Mouse (Mus musculus) CH12.LX (cell line): ENCODE results near the gene Igfals. TPM values are rescaled to one million over a fixed set of nuclear protein-coding genes. Genes with fewer than 3 reads are reported as not detected.

Experiments
- DNase-seq: peaks from one replicate; pipeline ENCODE4 v3.0.0-alpha.2; 2013; ENCODE audit errors: extremely low read depth
- H3K27ac ChIP-seq: 2 replicates; pipeline ENCODE4 v1.5.1; 2012; ENCODE audit warnings: low read depth, mild to moderate bottlenecking, control low read depth, moderate library complexity; ENCODE audit not compliant: insufficient read depth
- H3K27me3 ChIP-seq: replicated peaks from 2 replicates; pipeline ENCODE3; 2012; ENCODE audit warnings: inconsistent platforms
- H3K36me3 ChIP-seq, 2 experiments: replicated peaks in 1 of 2; 2 replicates each; pipeline versions ENCODE3 to v1.6.1; 2012; ENCODE audit warnings: inconsistent platforms in 1 of 2, low read length in 1 of 2, mild to moderate bottlenecking in 1 of 2, mixed read lengths in 1 of 2, moderate library complexity in 1 of 2; ENCODE audit not compliant: control insufficient read depth in 1 of 2, insufficient read depth in 1 of 2
- H3K4me1 ChIP-seq, 2 experiments: 2 replicates each; pipeline ENCODE4 v1.6.1; 2012; ENCODE audit warnings: inconsistent platforms in 1 of 2, moderate library complexity in 1 of 2; ENCODE audit not compliant: insufficient read depth in 2 of 2, control insufficient read depth in 1 of 2
- H3K4me2 ChIP-seq: 2 replicates; pipeline ENCODE4 v1.6.1; 2012; ENCODE audit warnings: low read depth, mild to moderate bottlenecking, control low read depth; ENCODE audit not compliant: poor library complexity, insufficient read depth, severe bottlenecking
- H3K4me3 ChIP-seq, 3 experiments: fragments of 150-350 bp in 1 of 3; sonication (generic) in 1 of 3; replicated peaks in 1 of 3; 2 replicates each; pipeline versions ENCODE3 to v1.5.1; 2011 to 2012; ENCODE audit warnings: low read depth in 2 of 3, low read length in 2 of 3, mild to moderate bottlenecking in 2 of 3, moderate library complexity in 2 of 3, control low read depth in 1 of 3, improper control_type of control experiment in 1 of 3, inconsistent platforms in 1 of 3, mixed read lengths in 1 of 3; ENCODE audit not compliant: poor library complexity in 1 of 3
- H3K79me2 ChIP-seq: replicated peaks from 2 replicates; pipeline ENCODE4 v1.6.1; 2012; ENCODE audit warnings: mild to moderate bottlenecking, moderate library complexity; ENCODE audit not compliant: control insufficient read depth, poor library complexity, insufficient read depth, severe bottlenecking; ENCODE audit errors: extremely low read depth
- H3K9ac ChIP-seq: 2 replicates; pipeline ENCODE4 v1.6.1; 2012; ENCODE audit warnings: low read depth, mild to moderate bottlenecking, control low read depth, moderate library complexity; ENCODE audit not compliant: insufficient read depth
- H3K9me3 ChIP-seq: replicated peaks from 2 replicates; pipeline ENCODE3; 2012; ENCODE audit warnings: low read length, inconsistent platforms, mixed read lengths
- BHLHE40 ChIP-seq: IDR thresholded peaks from 2 replicates; pipeline ENCODE4 v1.6.1; 2011; ENCODE audit warnings: mild to moderate bottlenecking, low read depth, low read length, improper control_type of control experiment
- CHD1 ChIP-seq: IDR thresholded peaks from 2 replicates; pipeline ENCODE4 v1.6.1; 2012; ENCODE audit warnings: low read depth, low read length, improper control_type of control experiment, inconsistent platforms
- HCFC1 ChIP-seq: IDR thresholded peaks from 2 replicates; pipeline ENCODE4 v1.6.1; 2012; ENCODE audit warnings: low read depth, mild to moderate bottlenecking, inconsistent platforms, low read length, improper control_type of control experiment
- IRF4 ChIP-seq: IDR thresholded peaks from 2 replicates; pipeline ENCODE4 v1.6.1; 2014; ENCODE audit warnings: low read depth, mild to moderate bottlenecking, inconsistent platforms, low read length, improper control_type of control experiment
- JUN ChIP-seq: IDR thresholded peaks from 2 replicates; pipeline ENCODE4 v1.6.1; 2011; ENCODE audit warnings: low read depth, mild to moderate bottlenecking, low read length, improper control_type of control experiment, moderate library complexity; ENCODE audit not compliant: insufficient read depth
- MAX ChIP-seq: IDR thresholded peaks from 2 replicates; pipeline ENCODE4 v1.6.1; 2011; ENCODE audit warnings: low read length, improper control_type of control experiment
- NELFE ChIP-seq: IDR thresholded peaks from 2 replicates; pipeline ENCODE4 v1.6.1; 2011; ENCODE audit warnings: low read depth, low read length, improper control_type of control experiment
- POLR2AphosphoS2 ChIP-seq: IDR thresholded peaks from 2 replicates; pipeline ENCODE4 v1.6.1; 2011; ENCODE audit warnings: low read depth, low read length, improper control_type of control experiment
- RAD21 ChIP-seq: IDR thresholded peaks from 2 replicates; pipeline ENCODE4 v1.6.1; 2011; ENCODE audit warnings: low read depth, mild to moderate bottlenecking, low read length, improper control_type of control experiment, moderate library complexity
- SIN3A ChIP-seq: IDR thresholded peaks from 2 replicates; pipeline ENCODE4 v1.6.1; 2012; ENCODE audit warnings: low read length, improper control_type of control experiment, inconsistent platforms
- SMC3 ChIP-seq: IDR thresholded peaks from 2 replicates; pipeline ENCODE4 v1.6.1; 2011; ENCODE audit warnings: low read depth, low read length, improper control_type of control experiment
- USF1 ChIP-seq: IDR thresholded peaks from 2 replicates; pipeline ENCODE4 v1.6.1; 2014; ENCODE audit warnings: low read depth, mild to moderate bottlenecking, inconsistent platforms, low read length, improper control_type of control experiment
- ZC3H11A ChIP-seq: IDR thresholded peaks from 2 replicates; pipeline ENCODE4 v1.6.1; 2012; ENCODE audit warnings: low read depth, mild to moderate bottlenecking, inconsistent platforms, low read length, improper control_type of control experiment
- ZKSCAN1 ChIP-seq: IDR thresholded peaks from 2 replicates; pipeline ENCODE4 v1.6.1; 2012; ENCODE audit warnings: low read depth, inconsistent platforms, low read length, improper control_type of control experiment, borderline replicate concordance
- dilution Hi-C: fragments of 300-500 bp; cut with MboI; formaldehyde crosslinking; loops from 2 replicates; pipeline ENCODE4 v1.14.3; 2020; ENCODE audit warnings: low sequenced_read_pairs; ENCODE audit not compliant: extremely low pct_unique_long_range_greater_than_20kb, extremely low pct_ligation_motif_present
- in situ Hi-C: fragments of 300-500 bp; cut with MboI; formaldehyde crosslinking; loops from 3 replicates; pipeline ENCODE4 v1.14.3; 2019; ENCODE audit warnings: low sequenced_read_pairs, low pct_ligation_motif_present, low pct_unique_long_range_greater_than_20kb, mixed read lengths
- polyA plus RNA-seq: library from polyadenylated mRNA; unstranded; fragments of >175 nt; gene quantifications from 2 replicates; pipeline ENCODE4 v1.2.1, GENCODE M21; 2012; ENCODE audit warnings: low read depth; ENCODE audit not compliant: insufficient read length
- total RNA-seq, 2 experiments: library from RNA; depleted of rRNA; stranded (reverse); fragments of 300-350 nt in 1 of 2; fragments of >200 nt in 1 of 2; gene quantifications; 2 replicates each; pipeline ENCODE4 v1.2.3; 2012 to 2014

Igfals gene
- total and polyA plus RNA-seq, 3 experiments = 5.0 to 9.8 (median 6.3) TPM

DNA sequence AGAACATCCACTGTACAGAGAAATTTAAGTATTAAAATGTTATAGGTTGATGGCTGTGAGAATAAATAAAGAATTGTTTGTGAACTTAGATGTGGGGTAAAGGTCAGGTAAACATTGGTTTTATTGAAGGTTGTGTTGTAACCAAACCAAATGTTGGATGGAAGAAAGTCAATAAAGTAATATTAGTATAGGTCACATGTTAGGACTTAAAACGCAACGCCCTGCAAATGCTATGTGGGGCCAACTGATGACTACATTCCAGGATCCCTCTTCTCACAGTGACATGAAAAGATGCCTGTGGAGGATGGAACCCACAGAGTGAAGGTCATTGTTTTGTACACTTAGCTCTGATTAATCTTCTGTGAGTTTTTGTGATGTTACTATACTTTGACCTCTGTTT, 46.3 kb upstream of the Igfals start:
- no peak for DNase-seq
- in situ Hi-C loops (no loop called here), dilution Hi-C loops (no loop called here)
- Histone ChIP-seq H3K4me3 (no peak overlapping the region), H3K9ac (no peak overlapping the region), H3K79me2 (no peaks in the 10 kb centered on the region), H3K4me2 (no peak overlapping the region), H3K9me3 (no peaks in the 10 kb centered on the region), H3K27ac (no peak overlapping the region), H3K27me3 (peaks cover 27% of the 10 kb centered on the region), H3K36me3 (no peaks in the 10 kb centered on the region), H3K4me1 (0 out of 4 replicates have a peak, but pooled peaks cover 0 to 3% of the 10 kb centered on the region in 2 experiments)
- TF ChIP-seq POLR2AphosphoS2 = no peak
- TF ChIP-seq SIN3A = no peak
- no peak for TF ChIP-seq IRF4
- TF ChIP-seq NELFE = no peak
- TF ChIP-seq ZKSCAN1 = no peak
- no peak for TF ChIP-seq BHLHE40
- TF ChIP-seq MAX = no peak
- TF ChIP-seq RAD21 = no peak
- no peak for TF ChIP-seq ZC3H11A
- TF ChIP-seq CHD1 = no peak
- no peak for TF ChIP-seq JUN
- TF ChIP-seq HCFC1 = no peak

DNA sequence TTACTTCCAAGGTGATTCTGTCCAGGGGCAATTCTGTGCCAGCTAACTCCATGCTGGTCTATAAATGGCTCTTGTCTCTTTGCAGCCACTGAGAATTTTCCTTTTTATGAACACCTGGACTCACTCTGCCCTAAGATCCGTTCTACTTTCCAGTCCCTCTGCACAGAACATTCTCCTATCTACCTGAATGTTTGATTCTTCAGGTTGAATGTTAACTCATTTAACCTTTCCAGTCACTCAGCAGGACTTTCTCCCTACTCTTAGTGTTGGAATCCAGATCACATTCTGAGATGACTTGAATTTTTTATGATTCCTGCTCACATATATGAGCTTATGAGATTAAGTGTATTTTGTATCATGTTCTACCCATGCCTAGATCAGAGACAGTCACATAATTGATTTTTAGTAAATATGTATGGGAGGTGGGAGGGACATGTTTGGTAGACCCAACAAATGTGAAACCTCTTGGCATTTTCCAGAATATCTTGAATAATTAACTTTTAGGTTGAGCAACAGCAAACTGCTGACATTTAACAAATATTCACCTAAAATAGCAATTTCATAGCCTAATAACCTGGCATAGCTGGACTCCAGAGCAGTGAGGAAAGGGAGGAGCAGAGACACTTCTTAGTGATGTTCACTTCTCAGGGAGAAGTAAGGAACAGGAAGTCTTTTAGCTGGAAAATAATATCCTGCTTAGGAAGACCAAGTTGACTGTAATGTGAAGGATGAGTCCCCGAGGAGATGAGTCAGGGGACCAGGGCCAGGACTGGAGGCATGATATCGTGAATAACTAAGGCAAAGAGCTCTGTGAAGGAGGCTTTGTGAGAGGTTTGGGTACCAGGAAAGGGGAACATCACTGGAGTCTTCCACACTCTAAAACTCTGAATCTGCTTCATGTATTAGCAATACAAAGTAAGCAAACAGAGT, 44.2 kb upstream of the Igfals start:
- in situ Hi-C loops = no loop called here
- DNase-seq = no peak
- H3K79me2 ChIP-seq = no peaks in the 10 kb centered on the region
- no peak overlapping the region for H3K9ac ChIP-seq
- no peaks in the 10 kb centered on the region for H3K36me3 ChIP-seq
- TF ChIP-seq USF1 = no peak
- no peak for TF ChIP-seq MAX
- TF ChIP-seq NELFE = no peak
- no peak for TF ChIP-seq JUN
- no peak for TF ChIP-seq CHD1
- TF ChIP-seq SMC3 = no peak
- no peak for TF ChIP-seq SIN3A
- H3K4me3 ChIP-seq = no peak overlapping the region
- dilution Hi-C loops = no loop called here
- no peak overlapping the region for H3K27ac ChIP-seq
- no peak overlapping the region for H3K4me2 ChIP-seq
- H3K9me3 ChIP-seq = no peaks in the 10 kb centered on the region
- peaks cover 33% of the 10 kb centered on the region for H3K27me3 ChIP-seq
- H3K4me1 ChIP-seq = 0 out of 4 replicates have a peak, but pooled peaks cover 0 to 3% of the 10 kb centered on the region in 2 experiments
